ENCODE assay signal across 16 mouse cellular contexts in the genomic region with DNA sequence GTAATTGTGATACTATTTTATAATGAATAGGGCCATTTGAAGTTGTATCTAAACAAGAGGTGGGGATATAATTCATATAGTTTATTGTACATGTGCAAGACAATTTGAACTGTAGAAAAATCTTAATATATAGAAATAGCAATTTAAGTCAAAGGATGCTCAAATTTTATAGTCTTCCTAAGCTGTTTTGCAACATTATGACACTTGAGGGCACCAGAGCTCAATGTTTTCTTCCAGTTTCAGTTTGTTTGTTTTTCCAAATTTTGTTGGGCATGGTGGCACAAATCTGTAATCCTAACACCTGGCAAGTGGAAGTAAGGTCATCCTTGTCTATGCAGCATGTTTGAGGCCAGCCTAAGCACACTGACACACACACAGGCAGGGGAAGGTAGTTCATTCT.
DNase-seq lines count a peak whose midpoint lies in the region; ATAC-seq and TF ChIP-seq lines count a peak whose summit lies in the region.
"Had no signal": no experiment of that assay in that cellular context is flagged by ENCODE, and none has a peak within 500 bp of the region (broad histone marks: within the 10 kb centered on the region; RNA-seq: fewer than 3 reads in every experiment).

No protein-coding gene starts in this region.

- no peaks in the 10 kb centered on the region for H3K9me3 ChIP-seq in midbrain, postnatal 0 days (ENCODE audit: low read length)
- H3K9me3 ChIP-seq in midbrain, embryonic 11.5 days (ENCODE audit: control insufficient read depth, low read length) = no peaks in the 10 kb centered on the region
- H3K9me3 ChIP-seq: embryonic facial prominence, embryonic 13.5 days; heart, embryonic 13.5 days; lung, embryonic 15.5 days; neural tube, embryonic 15.5 days had no signal

- H3K4me1 ChIP-seq in midbrain, postnatal 0 days (ENCODE audit: insufficient read depth, low read length) = no peaks in the 10 kb centered on the region
- no peaks in the 10 kb centered on the region for H3K4me1 ChIP-seq in midbrain, embryonic 11.5 days (ENCODE audit: control insufficient read depth, insufficient read depth, low read length)
- H3K4me1 ChIP-seq: embryonic facial prominence, embryonic 13.5 days; heart, embryonic 13.5 days; lung, embryonic 15.5 days; neural tube, embryonic 15.5 days had no signal

- H3K36me3 ChIP-seq in midbrain, postnatal 0 days (ENCODE audit: insufficient read depth, low read length) = peaks cover 4% of the 10 kb centered on the region; the same call in 1 of the 2 replicates
- no peaks in the 10 kb centered on the region for H3K36me3 ChIP-seq in midbrain, embryonic 11.5 days (ENCODE audit: control insufficient read depth, insufficient read depth, low read length)

- no peak overlapping the region for H3K4me2 ChIP-seq in midbrain, postnatal 0 days (ENCODE audit: low read depth, low read length, poor library complexity, severe bottlenecking)
- H3K4me2 ChIP-seq in midbrain, embryonic 11.5 days = no peak overlapping the region
- H3K4me2 ChIP-seq: embryonic facial prominence, embryonic 13.5 days; heart, embryonic 13.5 days; lung, embryonic 15.5 days; neural tube, embryonic 15.5 days had no signal

- ATAC-seq in cerebellum, adult (ENCODE audit: insufficient number of reproducible peaks, low FRiP score, low TSS enrichment) = 0 out of 2 replicates have a peak, but pooled peaks have one; percentile 15
- no peak for ATAC-seq in midbrain, postnatal 0 days (ENCODE audit: low FRiP score)
- ATAC-seq in midbrain, embryonic 11.5 days (ENCODE audit: low FRiP score) = no peak

- H3K27ac ChIP-seq in layer of hippocampus, adult 2 months = no peak overlapping the region
- no peak overlapping the region for H3K27ac ChIP-seq in midbrain, postnatal 0 days (ENCODE audit: low read depth, low read length)
- H3K27ac ChIP-seq in midbrain, embryonic 11.5 days (ENCODE audit: low read depth, low read length) = no peak overlapping the region
- H3K27ac ChIP-seq: embryonic facial prominence, embryonic 13.5 days; heart, embryonic 13.5 days; lung, embryonic 15.5 days; neural tube, embryonic 15.5 days had no signal

- H3K4me3 ChIP-seq in layer of hippocampus, adult 2 months = no peak overlapping the region
- no peak overlapping the region for H3K4me3 ChIP-seq in midbrain, postnatal 0 days (ENCODE audit: low read depth, low read length)
- no peak overlapping the region for H3K4me3 ChIP-seq in midbrain, embryonic 11.5 days (ENCODE audit: low read depth, low read length)
- H3K4me3 ChIP-seq: embryonic facial prominence, embryonic 13.5 days; heart, embryonic 13.5 days; lung, embryonic 15.5 days; neural tube, embryonic 15.5 days had no signal

- H3K9ac ChIP-seq in midbrain, postnatal 0 days (replicated peaks; ENCODE audit: low read length, poor library complexity, severe bottlenecking) = no peak overlapping the region
- no peak overlapping the region for H3K9ac ChIP-seq in midbrain, embryonic 11.5 days (ENCODE audit: low read length)
- H3K9ac ChIP-seq: embryonic facial prominence, embryonic 13.5 days; heart, embryonic 13.5 days; lung, embryonic 15.5 days; neural tube, embryonic 15.5 days had no signal

- peak; percentile 62 for TF ChIP-seq CTCF in layer of hippocampus, adult 2 months (conservative IDR thresholded peaks at IDR 0.05)
- TF ChIP-seq CTCF in midbrain, postnatal 0 days (IDR thresholded peaks at IDR 0.05) = peak; percentile 67

- H3K27me3 ChIP-seq in midbrain, postnatal 0 days (ENCODE audit: insufficient read depth, low read length) = no peaks in the 10 kb centered on the region
- H3K27me3 ChIP-seq in midbrain, embryonic 11.5 days (ENCODE audit: control insufficient read depth, insufficient read depth, low read length) = no peaks in the 10 kb centered on the region
- H3K27me3 ChIP-seq: CH12.LX; embryonic facial prominence, embryonic 13.5 days; heart, embryonic 13.5 days; lung, embryonic 15.5 days; neural tube, embryonic 15.5 days had no signal

- DNase-seq in cerebellum, adult 18-20 months = no peak
- DNase-seq in layer of hippocampus, adult 2 months (ENCODE audit: low spot score in 2 of 2) = no peak
- DNase-seq in layer of hippocampus, postnatal 10 days (ENCODE audit: low spot score in 2 of 2) = no peak
- DNase-seq in midbrain, postnatal 0 days (ENCODE audit: low spot score) = no peak
- DNase-seq in midbrain, embryonic 11.5 days (ENCODE audit: low spot score, missing footprints) = no peak
- no peak for DNase-seq in frontal cortex, postnatal 25 days (ENCODE audit: low spot score in 2 of 2)
- no peak for DNase-seq in frontal cortex, postnatal 14 days (ENCODE audit: low spot score in 2 of 2)
- DNase-seq: adrenal gland, postnatal 14 days; cerebellum, adult 9-10 months; heart, postnatal 4 days had no signal
